Mouse (Mus musculus) kidney, adult 9 months (tissue): ENCODE data around the gene Zfp704.

Source experiments
- DNase-seq: peaks from one replicate; pipeline ENCODE4 v3.0.0; 2022

Gene Zfp704

GRCm38 (mm10) chr3:9609581-9610341 lies at the start of gene Zfp704:
Gene Zfp704, minus strand, starts transcription at chr3:9610085.
- peak; percentile 92 for DNase-seq

- no peak for DNase-seq
Observed at GRCm38 (mm10) chr3:9633036-9634005, 23.4 kb upstream of the Zfp704 start.

- DNase-seq: peak; percentile 34
Observed at GRCm38 (mm10) chr3:9629951-9630350, 20.1 kb upstream of the Zfp704 start.

- no peak for DNase-seq
Observed at GRCm38 (mm10) chr3:9628041-9628440, 18.2 kb upstream of the Zfp704 start.

GRCm38 (mm10) chr3:9626149-9626548 lies 16.3 kb upstream of the Zfp704 start:
- DNase-seq: no peak

GRCm38 (mm10) chr3:9620611-9621010 lies 10.7 kb upstream of the Zfp704 start:
- peak; percentile 37 for DNase-seq

- no peak for DNase-seq
Observed at GRCm38 (mm10) chr3:9619562-9620275, 9.8 kb upstream of the Zfp704 start.

- no peak for DNase-seq
Observed at GRCm38 (mm10) chr3:9617101-9617500, 7.2 kb upstream of the Zfp704 start.

- DNase-seq: no peak
Observed at GRCm38 (mm10) chr3:9614676-9615075, 4.8 kb upstream of the Zfp704 start.

- DNase-seq: no peak
Observed at GRCm38 (mm10) chr3:9614011-9614410, 4.1 kb upstream of the Zfp704 start.

- DNase-seq: no peak
Observed at GRCm38 (mm10) chr3:9611226-9611625, 1.3 kb upstream of the Zfp704 start.

- no peak for DNase-seq
Observed at GRCm38 (mm10) chr3:9610426-9610825, 541 bp upstream of the Zfp704 start.

- peak; percentile 37 for DNase-seq
Observed at GRCm38 (mm10) chr3:9608906-9609580, 842 bp downstream of the Zfp704 start.

- peak; percentile 64 for DNase-seq
Observed at GRCm38 (mm10) chr3:9608441-9608905, 1.4 kb downstream of the Zfp704 start.

- peak; percentile 27 for DNase-seq
Observed at GRCm38 (mm10) chr3:9607686-9608085, 2.2 kb downstream of the Zfp704 start.

- DNase-seq: peak; percentile 52
Observed at GRCm38 (mm10) chr3:9605784-9606706, 3.8 kb downstream of the Zfp704 start.

- DNase-seq: peak; percentile 82
Observed at GRCm38 (mm10) chr3:9604941-9605340, 4.9 kb downstream of the Zfp704 start.

- peak; percentile 53 for DNase-seq
Observed at GRCm38 (mm10) chr3:9603866-9604265, 6.0 kb downstream of the Zfp704 start.

GRCm38 (mm10) chr3:9600577-9600976 lies 9.3 kb downstream of the Zfp704 start:
- no peak for DNase-seq

- DNase-seq: peak; percentile 83
Observed at GRCm38 (mm10) chr3:9599738-9600410, 10.0 kb downstream of the Zfp704 start.

GRCm38 (mm10) chr3:9598061-9598460 lies 11.8 kb downstream of the Zfp704 start:
- no peak for DNase-seq
